Mouse (Mus musculus) forebrain, embryonic 11.5 days (tissue): ENCODE data around the gene Ddit4. TPM values are rescaled to one million over a fixed set of nuclear protein-coding genes. Genes with fewer than 3 reads are reported as not detected.

ENCODE experiments used
- ATAC-seq: fragments of 200-750 bp; cut with Nextera tagmentation; replicated peaks from 2 replicates; pipeline ENCODE4 v1.8.0; 2017; ENCODE audit warnings: moderate TSS enrichment; ENCODE audit not compliant: low FRiP score
- DNase-seq: peaks from one replicate; pipeline ENCODE4 v3.0.0-alpha.2; 2017; ENCODE audit warnings: low spot score
- H3K27ac ChIP-seq: fragments of 300-500 bp; sonication (generic); 2 replicates; pipeline ENCODE4 v1.5.1; 2014; ENCODE audit warnings: low read depth, low read length
- H3K27me3 ChIP-seq: fragments of 300-500 bp; sonication (generic); 2 replicates; pipeline ENCODE4 v1.6.1; 2014; ENCODE audit warnings: mild to moderate bottlenecking, low read length, mixed read lengths; ENCODE audit not compliant: control insufficient read depth, insufficient read depth
- H3K36me3 ChIP-seq: fragments of 300-500 bp; sonication (generic); 2 replicates; pipeline ENCODE4 v1.6.1; 2014; ENCODE audit warnings: mild to moderate bottlenecking, low read length, moderate library complexity, mixed read lengths; ENCODE audit not compliant: control insufficient read depth, insufficient read depth
- H3K4me1 ChIP-seq: fragments of 300-500 bp; sonication (generic); replicated peaks from 2 replicates; pipeline ENCODE4 v1.6.1; 2014; ENCODE audit warnings: low read length, mixed read lengths; ENCODE audit not compliant: control insufficient read depth, insufficient read depth
- H3K4me2 ChIP-seq: fragments of 300-500 bp; sonication (generic); 2 replicates; pipeline ENCODE4 v1.6.1; 2014; ENCODE audit warnings: low read depth, mild to moderate bottlenecking, low read length, moderate library complexity, mixed read lengths; ENCODE audit not compliant: severe bottlenecking
- H3K4me3 ChIP-seq: fragments of 300-500 bp; sonication (generic); 2 replicates; pipeline ENCODE4 v1.5.1; 2014; ENCODE audit warnings: low read depth, low read length
- H3K9ac ChIP-seq: fragments of 300-500 bp; sonication (generic); 2 replicates; pipeline ENCODE4 v1.6.1; 2014; ENCODE audit warnings: low read length
- H3K9me3 ChIP-seq: fragments of 300-500 bp; sonication (generic); 2 replicates; pipeline ENCODE4 v1.6.1; 2016; ENCODE audit warnings: low read length, mixed read lengths; ENCODE audit not compliant: control insufficient read depth
- WGBS: fragments of 180-500 bp; shearing (Covaris S2); extraction: QIAGEN DNeasy Blood & Tissue Kit; methylation state at CpG from one replicate; pipeline ENCODE4 v1.1.7; 2014; 5-methylcytosine and 5-hydroxymethylcytosine counted together
- polyA plus RNA-seq: library from polyadenylated mRNA; unstranded; fragments of >200 nt; fragmentation: Nextera tagmentation; extraction: Ambion mirVana; gene quantifications from 2 replicates; pipeline ENCODE4 v1.2.1, GENCODE M21; 2014

The Ddit4 gene
- polyA plus RNA-seq, 1 experiment from 2014 or later, result 7.4 TPM

- peak overlapping the region; percentile 94 for H3K9ac ChIP-seq
- H3K27ac ChIP-seq, result no peak overlapping the region
- H3K36me3 ChIP-seq, result no peaks in the 10 kb centered on the region
- peak overlapping the region; percentile 84 for H3K4me3 ChIP-seq
- ATAC-seq (no peak), DNase-seq (no peak)
- peak overlapping the region; percentile 96 for H3K4me2 ChIP-seq
- no peaks in the 10 kb centered on the region for H3K27me3 ChIP-seq
- H3K9me3 ChIP-seq, result no peaks in the 10 kb centered on the region
- peaks cover 7% of the 10 kb centered on the region; the same call in 1 of the 2 replicates for H3K4me1 ChIP-seq
- WGBS, result 40% methylated on average over 15 of the region's 15 CpGs
Measured at GRCm38 (mm10) chr10:59949783-59950605, 1.6 kb downstream of the Ddit4 start.

GRCm38 (mm10) chr10:59949255-59949648 lies 2.4 kb downstream of the Ddit4 start:
- WGBS, result 84% methylated on average over 1 of the region's 1 CpGs
- DNase-seq (no peak), ATAC-seq (no peak)
- H3K4me3 ChIP-seq, result no peak overlapping the region
- H3K4me1 ChIP-seq, result peaks cover 7% of the 10 kb centered on the region; the same call in 1 of the 2 replicates
- H3K27me3 ChIP-seq, result no peaks in the 10 kb centered on the region
- no peaks in the 10 kb centered on the region for H3K36me3 ChIP-seq
- no peak overlapping the region for H3K27ac ChIP-seq
- peak overlapping the region; percentile 96; the same call in 1 of the 2 replicates for H3K4me2 ChIP-seq
- no peaks in the 10 kb centered on the region for H3K9me3 ChIP-seq
- H3K9ac ChIP-seq, result peak overlapping the region; percentile 94; the same call in 1 of the 2 replicates

- H3K9me3 ChIP-seq, result peaks cover 2% of the 10 kb centered on the region; the same call in 1 of the 2 replicates
- no peak overlapping the region for H3K4me3 ChIP-seq
- WGBS, result 54% methylated on average over 6 of the region's 6 CpGs
- no peaks in the 10 kb centered on the region for H3K36me3 ChIP-seq
- ATAC-seq, result no peak
- no peak overlapping the region for H3K4me2 ChIP-seq
- no peak for DNase-seq
- H3K27ac ChIP-seq, result no peak overlapping the region
- peaks cover 7% of the 10 kb centered on the region; the same call in 1 of the 2 replicates for H3K4me1 ChIP-seq
- no peaks in the 10 kb centered on the region for H3K27me3 ChIP-seq
- H3K9ac ChIP-seq, result no peak overlapping the region
Measured at GRCm38 (mm10) chr10:59948363-59949254, 3.0 kb downstream of the Ddit4 start.

DNA sequence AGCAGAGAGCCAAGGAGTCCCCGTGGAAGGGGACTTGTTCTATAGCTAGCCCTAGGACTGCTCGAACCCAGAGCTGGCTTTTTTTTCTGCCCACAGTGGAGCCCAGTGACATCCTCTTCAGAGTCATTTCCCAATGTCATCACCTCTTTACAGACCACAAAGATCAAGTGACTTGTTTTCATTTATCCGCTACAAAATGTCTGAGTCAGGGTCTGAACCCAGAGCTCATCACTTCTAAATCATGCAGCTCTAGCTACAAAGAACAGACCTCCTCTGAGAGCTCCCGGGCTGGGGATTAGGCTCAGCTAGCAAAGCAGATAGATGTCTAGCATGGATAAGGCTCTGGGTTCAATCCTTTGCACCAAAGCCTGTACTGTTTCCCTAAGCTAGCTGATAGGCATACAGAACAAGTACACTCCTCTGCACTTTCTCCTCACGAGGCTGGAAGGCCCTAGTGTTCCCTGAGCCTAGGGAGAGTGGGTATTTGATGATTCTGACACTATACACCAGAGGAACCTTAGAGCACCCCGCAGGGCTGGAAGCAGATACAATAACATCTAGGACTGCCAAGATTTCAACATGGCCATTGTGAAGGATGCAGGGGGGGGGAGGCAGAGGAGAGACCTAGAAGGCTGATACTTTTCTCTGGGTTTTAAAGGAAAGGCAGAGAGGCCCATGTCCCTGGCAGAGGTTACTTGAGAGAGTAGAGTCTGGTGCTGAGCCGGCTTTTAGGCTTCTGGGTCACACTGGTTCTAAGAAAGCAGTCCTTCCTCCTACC lies 4.1 kb downstream of the Ddit4 start:
- Histone ChIP-seq H3K36me3 (no peaks in the 10 kb centered on the region), H3K4me2 (no peak overlapping the region), H3K9me3 (peaks cover 2% of the 10 kb centered on the region; the same call in 1 of the 2 replicates), H3K4me3 (no peak overlapping the region), H3K27ac (0 out of 2 replicates have a peak overlapping the region, but pooled peaks have one; percentile 14), H3K9ac (no peak overlapping the region), H3K27me3 (no peaks in the 10 kb centered on the region), H3K4me1 (peaks cover 13% of the 10 kb centered on the region)
- DNase-seq (no peak), ATAC-seq (no peak)
- WGBS, result 69% methylated on average over 7 of the region's 7 CpGs

DNA sequence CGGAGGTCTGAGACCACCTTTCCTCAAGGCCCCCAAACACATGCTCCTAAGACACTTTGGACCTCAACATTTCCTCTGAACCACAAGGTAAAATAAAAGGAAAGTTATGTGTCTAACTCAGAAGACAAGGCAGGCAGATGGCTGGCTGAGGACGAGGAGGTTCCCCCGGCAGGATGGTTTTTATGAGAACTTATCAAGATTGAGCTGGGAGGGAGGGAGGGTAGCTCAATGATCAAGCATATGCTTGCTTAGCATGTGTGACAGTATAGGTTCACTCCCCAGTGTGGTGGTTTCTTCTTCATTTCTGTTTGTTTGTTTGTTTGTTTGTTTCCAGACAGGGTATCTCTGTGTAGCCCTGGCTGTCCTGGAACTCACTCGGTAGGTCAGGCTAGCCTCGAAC lies 5.3 kb downstream of the Ddit4 start:
- H3K27me3 ChIP-seq, result no peaks in the 10 kb centered on the region
- H3K4me1 ChIP-seq, result peaks cover 13% of the 10 kb centered on the region
- no peak overlapping the region for H3K27ac ChIP-seq
- H3K4me3 ChIP-seq, result no peak overlapping the region
- no peak overlapping the region for H3K4me2 ChIP-seq
- H3K9me3 ChIP-seq, result peaks cover 2% of the 10 kb centered on the region; the same call in 1 of the 2 replicates
- WGBS, result 91% methylated on average over 5 of the region's 5 CpGs
- ATAC-seq, result no peak
- DNase-seq, result no peak
- no peaks in the 10 kb centered on the region for H3K36me3 ChIP-seq
- H3K9ac ChIP-seq, result no peak overlapping the region

- DNase-seq, result no peak
- Histone ChIP-seq H3K36me3 (no peaks in the 10 kb centered on the region), H3K4me2 (no peak overlapping the region), H3K9ac (no peak overlapping the region), H3K9me3 (peaks cover 2% of the 10 kb centered on the region; the same call in 1 of the 2 replicates), H3K4me3 (no peak overlapping the region), H3K27ac (no peak overlapping the region), H3K4me1 (peaks cover 13% of the 10 kb centered on the region), H3K27me3 (no peaks in the 10 kb centered on the region)
- no peak for ATAC-seq
- 95% methylated on average over 3 of the region's 3 CpGs for WGBS
Measured at GRCm38 (mm10) chr10:59945416-59945815, 6.2 kb downstream of the Ddit4 start.

- H3K4me2 ChIP-seq, result peak overlapping the region; percentile 38; the same call in 1 of the 2 replicates
- peaks cover 10% of the 10 kb centered on the region for H3K4me1 ChIP-seq
- DNase-seq (peak; percentile 82), ATAC-seq (peak; percentile 45)
- H3K9ac ChIP-seq, result peak overlapping the region; percentile 52
- no peaks in the 10 kb centered on the region for H3K36me3 ChIP-seq
- H3K9me3 ChIP-seq, result peaks cover 2% of the 10 kb centered on the region; the same call in 1 of the 2 replicates
- no peak overlapping the region for H3K27ac ChIP-seq
- no peaks in the 10 kb centered on the region for H3K27me3 ChIP-seq
- no peak overlapping the region for H3K4me3 ChIP-seq
- 61% methylated on average over 13 of the region's 13 CpGs for WGBS
Measured at GRCm38 (mm10) chr10:59943421-59943989, 8.1 kb downstream of the Ddit4 start.
